Mouse (Mus musculus) megakaryocyte, embryonic 14.5 days (primary cell): ENCODE measurements around the gene Cuedc2.

Experiments used
- FLI1 ChIP-seq: IDR thresholded peaks from 2 replicates; pipeline ENCODE4 v1.6.1; 2012; ENCODE audit warnings: low read length, inconsistent platforms, mixed read lengths
- GATA1 ChIP-seq: IDR thresholded peaks from 3 replicates; pipeline ENCODE4 v1.6.1; 2012; ENCODE audit warnings: mixed read lengths, low read length, inconsistent platforms, borderline replicate concordance

DNA sequence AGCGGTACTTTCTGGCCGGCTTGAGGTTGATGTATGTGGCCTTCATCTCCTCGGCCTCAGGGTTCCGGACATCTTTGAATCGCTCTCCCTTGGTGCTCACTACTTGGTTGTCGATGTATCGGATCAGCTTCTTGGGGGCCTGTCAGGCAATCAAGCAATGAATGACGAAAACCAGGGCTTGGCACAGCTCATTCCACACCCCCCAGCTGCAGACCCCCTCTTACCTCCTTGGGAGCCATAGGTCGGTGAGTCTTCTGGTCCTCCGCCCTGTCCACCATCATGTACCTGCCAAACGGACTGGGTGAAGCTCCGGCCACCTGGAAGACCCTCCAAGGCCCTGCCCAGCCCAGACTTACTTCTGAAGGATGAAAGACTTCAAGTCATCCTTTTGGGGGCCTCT is 7.8 kb downstream of the Cuedc2 start:
- TF ChIP-seq FLI1 (no peak), GATA1 (no peak)
